Mouse (Mus musculus) limb, embryonic 14.5 days (tissue): ENCODE data around the gene Zdhhc8. TPM values are rescaled to one million over a fixed set of nuclear protein-coding genes. Genes with fewer than 3 reads are reported as not detected.
"Not testable (repeated sequence)": the region's sequence is repeated elsewhere in the genome, so short reads cannot be mapped to it uniquely, and the experiment has no call there.

Experiments
- ATAC-seq: fragments of 200-750 bp; cut with Nextera tagmentation; 2 replicates; pipeline ENCODE4 v1.8.0; 2017; ENCODE audit warnings: low read depth, moderate number of reproducible peaks, moderate TSS enrichment; ENCODE audit not compliant: low FRiP score
- DNase-seq: peaks from one replicate; pipeline ENCODE4 v3.0.0-alpha.2; 2015; ENCODE audit warnings: low spot score
- H3K27ac ChIP-seq: fragments of 300-500 bp; sonication (generic); replicated peaks from 2 replicates; pipeline ENCODE4 v1.5.1; 2014; ENCODE audit warnings: low read depth, mild to moderate bottlenecking, low read length, moderate library complexity, mixed read lengths
- H3K27me3 ChIP-seq: fragments of 300-500 bp; sonication (generic); 2 replicates; pipeline ENCODE4 v1.6.1; 2014; ENCODE audit warnings: low read length, mixed read lengths; ENCODE audit not compliant: control insufficient read depth, insufficient read depth
- H3K36me3 ChIP-seq: fragments of 300-500 bp; sonication (generic); 2 replicates; pipeline ENCODE4 v1.6.1; 2014; ENCODE audit warnings: mild to moderate bottlenecking, low read length, moderate library complexity, mixed read lengths; ENCODE audit not compliant: control insufficient read depth, insufficient read depth
- H3K4me1 ChIP-seq: fragments of 300-500 bp; sonication (generic); 2 replicates; pipeline ENCODE4 v1.6.1; 2014; ENCODE audit warnings: antibody characterized with exemption, low read length, mixed read lengths; ENCODE audit not compliant: control insufficient read depth, insufficient read depth
- H3K4me2 ChIP-seq: fragments of 300-500 bp; sonication (generic); replicated peaks from 2 replicates; pipeline ENCODE4 v1.6.1; 2014; ENCODE audit warnings: low read depth, mild to moderate bottlenecking, low read length, moderate library complexity; ENCODE audit not compliant: severe bottlenecking
- H3K4me3 ChIP-seq: fragments of 300-500 bp; sonication (generic); replicated peaks from 2 replicates; pipeline ENCODE4 v1.5.1; 2014; ENCODE audit warnings: low read length
- H3K9ac ChIP-seq: fragments of 300-500 bp; sonication (generic); 2 replicates; pipeline ENCODE4 v1.6.1; 2014; ENCODE audit warnings: mild to moderate bottlenecking, low read depth, low read length, moderate library complexity; ENCODE audit not compliant: severe bottlenecking
- H3K9me3 ChIP-seq: fragments of 300-500 bp; sonication (generic); 2 replicates; pipeline ENCODE4 v1.6.1; 2016; ENCODE audit warnings: low read length; ENCODE audit not compliant: control insufficient read depth
- POLR2A ChIP-seq: fragments of 200-500 bp; IDR thresholded peaks from 2 replicates; pipeline ENCODE4 v1.8.0; 2012; ENCODE audit warnings: inconsistent platforms, mild to moderate bottlenecking, moderate library complexity, borderline replicate concordance; ENCODE audit not compliant: insufficient read depth, insufficient read length; ENCODE audit errors: extremely low read depth
- WGBS: fragments of 180-500 bp; shearing (Covaris S2); extraction: QIAGEN DNeasy Blood & Tissue Kit; methylation state at CpG from one replicate; pipeline ENCODE4 v1.1.7; 2014; 5-methylcytosine and 5-hydroxymethylcytosine counted together
- polyA plus RNA-seq, 2 experiments: library from polyadenylated mRNA; depleted of rRNA in 1 of 2; stranded (reverse) in 1 of 2; unstranded in 1 of 2; fragments of >200 nt; fragmentation: Nextera tagmentation in 1 of 2; extraction: Ambion mirVana in 1 of 2; gene quantifications; 2 replicates each; pipeline versions ENCODE4 v1.2.1 to v1.2.3; 2012 to 2014

Zdhhc8 gene
- polyA plus RNA-seq, 2 experiments = 23.1 to 68.2 TPM

DNA sequence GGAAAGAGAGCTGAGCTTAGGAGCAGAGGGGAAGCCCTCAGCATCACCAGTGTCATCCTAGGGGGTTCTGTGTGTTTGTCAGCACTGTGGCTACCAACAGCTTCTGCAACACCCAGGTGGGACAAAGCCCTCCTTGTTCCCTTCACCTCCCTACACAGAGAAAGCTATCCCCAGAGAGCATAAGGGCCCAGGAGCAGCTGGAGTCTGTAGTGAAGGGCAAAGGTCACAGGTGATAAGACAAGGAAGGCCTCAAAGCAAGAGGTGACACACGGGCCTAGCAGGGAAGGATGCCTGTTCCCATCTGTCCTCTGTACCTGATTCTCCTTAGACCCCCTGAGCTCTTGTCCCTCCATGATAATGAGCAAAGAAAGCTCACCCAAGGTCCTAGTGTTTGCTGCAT, 33.3 kb downstream of the Zdhhc8 start:
- 54% methylated on average over 1 of the region's 1 CpGs for WGBS
- H3K4me2 ChIP-seq = no peak overlapping the region
- no peaks in the 10 kb centered on the region; the same call in 1 of the 2 replicates for H3K27me3 ChIP-seq
- H3K4me3 ChIP-seq = no peak overlapping the region
- no peak for DNase-seq
- TF ChIP-seq POLR2A = no peak
- no peak overlapping the region for H3K27ac ChIP-seq
- no peak overlapping the region for H3K9ac ChIP-seq
- H3K9me3 ChIP-seq = no peaks in the 10 kb centered on the region
- ATAC-seq = no peak
- peaks cover 20% of the 10 kb centered on the region for H3K4me1 ChIP-seq
- H3K36me3 ChIP-seq = no peaks in the 10 kb centered on the region

DNA sequence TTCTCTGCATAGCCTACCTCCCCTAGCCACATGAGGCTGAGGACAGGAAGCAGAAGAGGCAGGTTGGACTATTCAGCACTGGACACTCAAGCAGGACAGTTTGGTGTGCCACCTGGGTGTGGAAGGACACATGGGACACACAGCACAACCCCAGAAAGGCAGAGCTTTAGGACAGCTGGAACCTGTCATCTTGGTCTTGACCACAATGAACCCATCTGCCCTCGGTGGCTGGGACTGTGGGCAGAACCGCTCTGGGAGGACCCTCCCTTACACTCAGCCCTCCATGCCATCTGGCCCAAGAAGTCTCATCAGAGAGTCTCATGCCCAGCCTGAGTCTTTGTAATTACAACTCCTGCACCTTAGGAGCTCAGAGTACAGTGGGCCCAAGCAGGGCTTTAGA, 34.9 kb downstream of the Zdhhc8 start:
- no peak for TF ChIP-seq POLR2A
- H3K27ac ChIP-seq = no peak overlapping the region
- no peak overlapping the region for H3K9ac ChIP-seq
- peaks cover 20% of the 10 kb centered on the region for H3K4me1 ChIP-seq
- H3K4me2 ChIP-seq = no peak overlapping the region
- H3K9me3 ChIP-seq = no peaks in the 10 kb centered on the region
- ATAC-seq (no peak), DNase-seq (no peak)
- WGBS = 93% methylated on average over 2 of the region's 2 CpGs
- H3K27me3 ChIP-seq = no peaks in the 10 kb centered on the region; the same call in 1 of the 2 replicates
- no peaks in the 10 kb centered on the region for H3K36me3 ChIP-seq
- no peak overlapping the region for H3K4me3 ChIP-seq

DNA sequence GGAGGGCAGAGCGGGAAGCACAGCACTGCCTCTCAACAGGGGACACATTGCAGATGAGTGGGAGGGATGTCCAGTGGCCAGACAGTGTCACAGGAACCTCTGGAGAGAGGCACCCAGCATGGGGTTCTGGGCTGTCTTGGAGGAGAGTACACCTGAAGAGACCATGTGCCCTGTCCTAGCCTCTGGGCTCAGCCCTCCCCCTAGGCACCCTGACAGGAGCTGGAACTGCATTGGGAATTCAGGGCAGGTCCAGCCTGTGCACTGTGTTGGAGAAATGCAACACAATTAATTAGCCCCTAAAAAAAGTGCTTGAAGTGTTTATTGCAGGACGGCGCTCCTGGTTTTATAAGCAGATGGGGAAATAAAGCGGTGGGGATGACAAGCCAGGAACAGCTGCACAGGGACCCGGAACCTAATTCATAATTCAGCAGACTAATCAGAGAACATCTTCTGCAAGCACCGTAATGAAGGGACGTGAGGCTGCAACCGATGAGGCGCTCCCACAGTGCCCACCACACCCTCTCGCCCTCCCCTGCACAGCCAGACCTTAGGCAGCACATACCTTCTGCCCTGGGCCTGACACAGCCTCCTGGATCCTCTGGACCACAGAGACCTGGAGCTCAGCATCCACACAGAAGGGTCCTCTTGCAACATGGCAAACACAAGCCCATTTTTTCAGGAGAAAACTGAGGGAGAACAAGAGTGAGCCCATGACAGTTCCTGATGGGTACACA, 36.4 kb downstream of the Zdhhc8 start:
- Histone ChIP-seq H3K4me3 (no peak overlapping the region), H3K4me1 (peaks cover 31% of the 10 kb centered on the region), H3K27me3 (no peaks in the 10 kb centered on the region; the same call in 1 of the 2 replicates), H3K36me3 (no peaks in the 10 kb centered on the region), H3K9me3 (no peaks in the 10 kb centered on the region), H3K4me2 (no peak overlapping the region), H3K27ac (no peak overlapping the region), H3K9ac (no peak overlapping the region)
- 30% methylated on average over 10 of the region's 10 CpGs for WGBS
- no peak for TF ChIP-seq POLR2A
- DNase-seq (no peak), ATAC-seq (no peak)

DNA sequence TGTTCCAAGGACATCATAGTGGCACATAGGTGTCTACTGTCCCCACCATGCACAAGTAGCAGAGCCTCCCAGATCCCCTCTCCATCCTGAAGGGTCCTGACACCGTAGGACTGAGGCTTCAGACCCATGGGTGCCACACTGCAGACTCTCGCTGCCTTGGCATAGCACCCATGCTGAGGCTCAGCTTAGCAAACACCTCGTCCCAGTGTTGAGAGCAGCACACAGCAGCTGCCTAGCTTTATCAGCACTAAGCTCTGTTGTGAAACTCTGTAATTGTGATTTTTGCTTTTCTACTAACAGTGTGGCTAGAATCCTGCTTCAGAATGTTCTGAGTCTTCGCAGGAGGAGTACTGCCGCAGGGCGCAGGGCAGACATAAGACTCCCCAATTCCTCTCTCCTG, 37.1 kb downstream of the Zdhhc8 start:
- Histone ChIP-seq H3K4me1 (peaks cover 29% of the 10 kb centered on the region), H3K36me3 (no peaks in the 10 kb centered on the region), H3K4me3 (no peak overlapping the region), H3K9ac (no peak overlapping the region), H3K4me2 (no peak overlapping the region), H3K27me3 (no peaks in the 10 kb centered on the region; the same call in 1 of the 2 replicates), H3K9me3 (no peaks in the 10 kb centered on the region), H3K27ac (no peak overlapping the region)
- WGBS = 78% methylated on average over 6 of the region's 6 CpGs
- ATAC-seq = no peak
- TF ChIP-seq POLR2A = no peak
- DNase-seq = no peak

DNA sequence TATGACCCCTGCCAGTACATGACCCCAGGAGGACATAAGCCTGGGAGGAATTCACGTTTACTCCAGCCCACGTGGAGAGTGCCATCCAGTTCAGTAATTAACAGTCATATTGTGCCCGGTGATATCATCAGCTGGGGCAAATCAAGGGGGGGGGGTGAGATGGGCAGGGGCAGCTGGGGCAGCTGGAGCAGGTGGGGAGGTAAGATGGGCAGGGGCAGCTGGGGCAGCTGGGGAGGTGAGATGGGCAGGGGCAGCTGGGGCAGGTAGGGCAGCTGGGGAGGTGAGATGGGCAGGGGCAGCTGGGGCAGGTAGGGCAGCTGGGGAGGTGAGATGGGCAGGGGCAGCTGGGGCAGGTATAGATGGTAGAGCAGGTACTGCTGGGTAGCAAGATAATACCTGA, 39.4 kb downstream of the Zdhhc8 start:
- H3K4me1 ChIP-seq = peaks cover 29% of the 10 kb centered on the region
- not testable (repeated sequence) for H3K27me3 ChIP-seq, H3K9me3 ChIP-seq, H3K36me3 ChIP-seq, ATAC-seq, H3K4me3 ChIP-seq, H3K9ac ChIP-seq, H3K4me2 ChIP-seq, H3K27ac ChIP-seq, DNase-seq
- WGBS = 38% methylated on average over 3 of the region's 3 CpGs

DNA sequence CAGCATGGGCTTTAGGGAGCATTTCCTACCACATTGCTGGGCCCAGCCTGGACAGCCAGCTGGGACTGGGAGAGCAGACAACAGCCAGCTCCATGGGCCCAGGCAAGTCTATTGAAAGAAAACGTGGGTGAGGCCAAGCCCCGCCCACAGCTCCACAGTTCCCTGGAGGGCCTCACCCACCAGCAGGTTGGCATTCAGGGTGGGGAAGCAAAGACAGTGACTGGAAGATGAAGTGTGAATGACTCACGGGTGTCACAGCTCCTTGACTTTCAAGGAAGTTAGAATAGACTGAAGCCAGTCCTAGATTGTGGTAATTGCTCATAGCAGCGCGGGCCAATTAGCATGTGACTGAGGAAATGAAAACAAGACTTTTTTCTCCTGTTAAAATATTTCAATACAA, 39.9 kb downstream of the Zdhhc8 start:
- ATAC-seq = no peak

More for the DNA sequence above, 39.9 kb downstream of the Zdhhc8 start:
- Histone ChIP-seq H3K27ac (no peak overlapping the region), H3K36me3 (no peaks in the 10 kb centered on the region), H3K4me2 (no peak overlapping the region), H3K4me1 (peaks cover 29% of the 10 kb centered on the region), H3K27me3 (no peaks in the 10 kb centered on the region; the same call in 1 of the 2 replicates), H3K4me3 (no peak overlapping the region), H3K9me3 (no peaks in the 10 kb centered on the region), H3K9ac (no peak overlapping the region)
- DNase-seq = no peak
- WGBS = 37% methylated on average over 5 of the region's 5 CpGs
- TF ChIP-seq POLR2A = no peak
